Mouse (Mus musculus): ENCODE data around the gene Nfia. TPM values are rescaled to one million over a fixed set of nuclear protein-coding genes. Genes with fewer than 3 reads are reported as not detected.

The Nfia gene
- 20.4 and 24.3 TPM in 2 replicates for polyA plus RNA-seq (2012; rRNA removed)

- no peak for DNase-seq (ENCODE audit: extremely low spot score in 1 of 2, low spot score in 1 of 2)
Observed at GRCm38 (mm10) chr4:97772641-97773040, at the start of gene Nfia. Nfia (plus strand) TSS chr4:97772734.

DNA sequence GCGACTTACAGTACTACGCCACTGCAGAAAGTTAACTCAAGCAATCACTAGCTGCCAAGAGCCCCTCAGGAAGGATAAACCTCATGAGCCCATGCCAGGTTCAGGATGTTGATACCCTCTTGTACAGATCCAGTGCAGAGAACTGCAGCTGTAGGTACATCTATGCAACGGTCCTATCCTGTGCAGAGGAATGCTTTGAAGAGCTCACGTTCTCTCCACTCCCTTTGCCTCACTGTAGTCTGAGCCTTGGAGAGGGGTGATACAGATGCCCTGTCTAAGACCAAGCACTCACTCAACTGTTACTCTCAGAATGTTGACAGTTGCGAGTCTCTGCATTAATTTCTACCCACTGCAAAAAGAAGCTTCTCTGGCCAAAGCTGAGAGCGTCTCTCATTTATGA, 49.2 kb upstream of the Nfia start:
- no peak for DNase-seq (ENCODE audit: extremely low spot score in 1 of 2, low spot score in 1 of 2)

- no peak for DNase-seq (ENCODE audit: extremely low spot score in 1 of 2, low spot score in 1 of 2)
Observed at GRCm38 (mm10) chr4:97728520-97728919, 44.0 kb upstream of the Nfia start.

- DNase-seq (ENCODE audit: extremely low spot score in 1 of 2, low spot score in 1 of 2), result no peak
Observed at GRCm38 (mm10) chr4:97729999-97730398, 42.5 kb upstream of the Nfia start.

- no peak for DNase-seq (ENCODE audit: extremely low spot score in 1 of 2, low spot score in 1 of 2)
Observed at GRCm38 (mm10) chr4:97730416-97730815, 42.1 kb upstream of the Nfia start.

GRCm38 (mm10) chr4:97733392-97733791, 39.1 kb upstream of the Nfia start:
- DNase-seq (ENCODE audit: extremely low spot score in 1 of 2, low spot score in 1 of 2), result no peak

DNA sequence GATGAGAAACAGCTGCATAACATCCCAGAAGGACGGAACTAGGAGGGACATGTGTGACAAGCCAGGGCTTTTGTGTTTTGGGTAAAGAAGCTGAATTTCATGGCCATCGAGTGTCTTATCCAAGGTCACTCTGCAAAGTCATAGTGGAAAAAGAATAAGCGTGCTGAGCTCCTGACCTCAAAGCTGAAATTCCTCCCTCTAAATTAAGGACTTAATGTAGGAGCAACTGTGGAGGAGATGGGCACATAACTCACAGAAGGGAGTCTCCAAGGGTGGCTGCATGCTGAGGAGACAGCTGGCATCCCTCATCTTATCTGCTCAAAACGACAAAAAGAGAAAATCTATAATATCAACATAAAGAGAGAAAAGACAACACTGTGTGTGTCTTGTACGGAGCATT, 28.6 kb upstream of the Nfia start:
- DNase-seq (ENCODE audit: extremely low spot score in 1 of 2, low spot score in 1 of 2), result no peak

DNA sequence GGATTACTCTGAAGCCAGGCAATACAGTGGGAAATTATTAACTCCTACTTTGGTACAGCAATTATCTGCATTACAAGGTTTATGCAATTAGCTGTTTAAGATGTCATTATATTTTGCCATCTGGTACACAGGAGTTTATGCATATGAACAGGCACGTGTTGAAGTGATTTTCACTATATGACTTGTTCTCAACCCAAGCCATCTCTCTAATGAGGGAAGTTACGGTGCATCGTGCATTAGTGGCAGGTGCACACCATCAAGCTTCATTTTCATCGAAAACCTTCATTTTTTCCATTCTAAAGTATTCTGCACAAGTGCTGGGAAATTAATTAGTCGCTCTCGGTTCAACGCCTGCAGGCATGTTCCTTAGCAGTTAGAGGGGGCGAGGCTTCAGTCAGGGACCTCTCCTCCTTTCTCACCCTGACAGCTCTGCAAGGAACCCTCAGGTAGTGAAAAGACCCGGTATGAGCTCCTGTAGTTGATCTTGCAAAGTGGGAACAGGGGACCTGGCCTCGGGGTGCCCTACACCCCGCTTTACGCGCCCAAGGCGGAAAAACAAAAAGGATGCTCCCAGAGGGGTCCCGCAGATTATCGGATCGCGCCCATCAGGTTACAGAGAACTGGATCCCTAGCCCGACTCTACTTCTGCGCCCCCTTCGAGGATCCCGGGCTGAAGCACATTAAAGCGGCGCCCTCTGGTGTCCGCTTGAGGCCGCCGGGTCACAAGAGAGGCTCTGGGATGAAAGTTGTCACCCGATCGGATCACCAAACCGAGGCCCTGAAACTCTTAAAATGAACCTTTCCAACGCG, 27.0 kb upstream of the Nfia start:
- DNase-seq (ENCODE audit: extremely low spot score in 1 of 2, low spot score in 1 of 2), result peak; percentile 41 to 83

DNA sequence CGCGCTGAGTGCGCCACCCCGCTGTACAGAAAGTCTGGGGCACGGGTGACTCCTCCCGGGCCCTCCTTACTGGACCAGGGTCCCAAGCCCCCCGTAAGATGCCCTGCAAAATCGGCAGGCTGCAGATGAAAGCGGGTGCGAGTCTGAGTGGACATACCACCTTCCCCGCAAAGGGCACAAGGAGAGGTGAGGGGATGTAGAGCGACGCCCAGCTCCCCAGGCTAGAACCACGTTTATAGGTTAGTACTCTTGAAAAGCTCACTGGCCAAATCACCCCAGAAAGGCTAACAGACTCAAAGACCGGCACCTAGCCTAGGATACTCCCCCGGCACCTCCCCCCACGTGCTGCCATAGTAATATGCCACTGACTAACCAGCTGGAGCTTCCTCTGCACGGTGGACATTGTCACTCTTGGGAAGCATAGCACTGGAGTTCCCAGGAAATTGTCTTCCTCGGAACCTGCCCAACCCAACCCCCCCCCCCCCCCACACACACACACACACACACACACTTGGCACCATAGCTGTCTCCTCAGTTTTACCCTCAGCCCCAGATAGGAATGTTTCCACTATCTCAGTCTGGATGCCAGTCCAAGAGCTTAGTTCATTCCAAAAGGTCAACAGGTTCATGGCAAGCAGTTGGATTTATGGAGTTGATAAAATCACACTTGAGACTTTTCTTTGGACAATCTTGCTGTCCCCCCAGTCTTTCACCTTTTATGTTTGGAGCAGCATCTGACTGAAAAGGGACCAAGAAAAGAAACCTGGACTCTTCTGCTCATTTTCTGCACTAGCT, 26.2 kb upstream of the Nfia start:
- no peak for DNase-seq (ENCODE audit: extremely low spot score in 1 of 2, low spot score in 1 of 2)

DNA sequence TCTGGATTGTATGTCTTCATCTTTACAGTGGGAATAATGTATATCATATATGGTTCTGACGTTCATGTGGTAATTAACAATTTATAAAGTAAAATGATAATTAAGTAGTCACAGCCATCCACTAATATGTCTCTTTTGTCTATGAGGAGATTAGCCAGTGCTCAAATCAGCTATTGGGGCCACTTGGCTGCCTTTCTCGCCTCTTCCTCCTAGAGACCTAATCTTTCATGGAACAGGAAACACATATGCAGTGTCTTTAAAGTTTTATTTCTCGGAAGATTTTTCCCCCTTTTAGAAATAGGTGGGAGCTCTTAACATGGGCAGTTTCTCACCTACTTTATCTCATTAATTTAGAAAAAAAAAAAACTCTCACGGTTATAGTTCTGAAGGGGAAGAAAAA, 22.1 kb upstream of the Nfia start:
- no peak for DNase-seq (ENCODE audit: extremely low spot score in 1 of 2, low spot score in 1 of 2)

- peak; percentile 74 to 94 for DNase-seq (ENCODE audit: extremely low spot score in 1 of 2, low spot score in 1 of 2)
Observed at GRCm38 (mm10) chr4:97751030-97751482, 21.5 kb upstream of the Nfia start.

DNA sequence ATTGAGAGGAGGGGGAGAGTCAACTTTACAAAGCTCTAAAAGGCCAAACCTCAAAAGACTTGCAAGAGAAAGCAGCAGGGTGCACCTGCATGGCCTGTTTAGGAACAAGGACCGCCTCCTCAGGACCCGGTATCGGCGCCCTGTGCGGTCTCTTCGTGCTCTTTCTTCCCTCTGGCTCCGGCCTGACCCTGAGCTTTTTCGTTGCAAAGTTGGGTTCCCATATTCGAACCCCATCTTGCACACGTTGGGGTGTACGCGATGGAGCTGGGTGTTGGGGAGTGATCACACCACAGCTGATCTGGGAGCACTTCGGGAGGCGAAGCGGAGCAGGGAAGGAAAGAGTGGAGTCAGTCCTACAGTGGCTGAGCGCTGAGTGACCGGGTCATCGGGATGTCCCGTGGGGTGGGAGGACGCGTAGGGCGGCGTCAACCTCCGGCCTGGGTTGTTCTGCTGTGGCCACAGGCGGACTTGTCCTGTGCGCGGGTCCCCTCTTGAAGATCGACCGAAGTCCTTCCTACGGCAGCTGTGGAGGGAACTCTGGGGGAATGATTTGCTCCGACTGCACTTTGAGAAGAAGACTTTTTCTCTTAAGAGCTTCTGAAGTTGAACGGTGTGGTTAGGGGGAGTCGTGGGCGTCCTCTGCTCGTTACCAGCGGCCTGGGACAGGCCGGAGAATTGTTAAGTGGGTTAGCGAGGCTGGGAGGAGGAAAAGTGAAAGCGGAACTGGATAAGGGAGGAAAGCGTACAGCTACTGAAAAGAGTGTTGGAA, 20.9 kb upstream of the Nfia start:
- no peak for DNase-seq (ENCODE audit: extremely low spot score in 1 of 2, low spot score in 1 of 2)

- no peak for DNase-seq (ENCODE audit: extremely low spot score in 1 of 2, low spot score in 1 of 2)
Observed at GRCm38 (mm10) chr4:97752276-97753010, 20.1 kb upstream of the Nfia start.

GRCm38 (mm10) chr4:97753521-97753920, 19.0 kb upstream of the Nfia start:
- DNase-seq (ENCODE audit: extremely low spot score in 1 of 2, low spot score in 1 of 2), result no peak

- DNase-seq (ENCODE audit: extremely low spot score in 1 of 2, low spot score in 1 of 2), result no peak
Observed at GRCm38 (mm10) chr4:97754241-97754640, 18.3 kb upstream of the Nfia start.

DNA sequence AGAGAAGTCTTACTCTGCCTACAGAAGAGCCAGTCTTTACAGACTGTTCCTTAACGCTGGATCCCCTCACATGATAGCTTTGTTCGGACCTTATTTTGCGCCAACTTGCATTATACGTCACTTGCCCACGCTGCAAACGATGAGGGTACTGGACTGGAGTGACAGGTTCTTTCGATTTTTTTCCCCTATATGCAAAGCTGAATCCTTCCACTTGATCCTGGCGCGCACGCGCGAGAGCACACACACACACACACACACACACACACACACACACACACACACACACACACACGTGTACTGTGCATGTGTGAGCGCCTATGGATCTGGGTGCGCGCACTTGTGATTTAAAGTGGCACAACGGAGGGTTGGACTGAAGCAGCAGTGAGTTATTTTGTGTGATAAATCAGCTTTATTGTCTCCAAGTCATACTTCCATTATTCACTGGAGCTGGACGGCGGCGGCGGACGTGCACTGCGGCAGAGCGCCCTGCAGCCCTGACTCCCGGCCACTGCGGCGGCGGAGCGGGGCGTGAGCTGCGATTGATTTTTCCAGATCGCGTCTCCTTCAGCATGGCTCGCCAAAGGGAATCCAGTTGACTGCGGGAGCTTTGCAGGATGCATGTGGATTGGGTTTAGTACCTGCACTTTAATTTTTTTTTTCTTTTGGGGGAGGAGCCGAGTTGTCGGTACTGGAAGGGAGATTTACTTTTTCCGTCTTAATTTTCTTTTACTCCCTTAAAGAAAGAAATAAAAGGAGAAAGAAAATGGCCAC, 15.1 kb upstream of the Nfia start:
- peak in 1 of 2 experiments; percentile 60 for DNase-seq (ENCODE audit: extremely low spot score in 1 of 2, low spot score in 1 of 2)

DNA sequence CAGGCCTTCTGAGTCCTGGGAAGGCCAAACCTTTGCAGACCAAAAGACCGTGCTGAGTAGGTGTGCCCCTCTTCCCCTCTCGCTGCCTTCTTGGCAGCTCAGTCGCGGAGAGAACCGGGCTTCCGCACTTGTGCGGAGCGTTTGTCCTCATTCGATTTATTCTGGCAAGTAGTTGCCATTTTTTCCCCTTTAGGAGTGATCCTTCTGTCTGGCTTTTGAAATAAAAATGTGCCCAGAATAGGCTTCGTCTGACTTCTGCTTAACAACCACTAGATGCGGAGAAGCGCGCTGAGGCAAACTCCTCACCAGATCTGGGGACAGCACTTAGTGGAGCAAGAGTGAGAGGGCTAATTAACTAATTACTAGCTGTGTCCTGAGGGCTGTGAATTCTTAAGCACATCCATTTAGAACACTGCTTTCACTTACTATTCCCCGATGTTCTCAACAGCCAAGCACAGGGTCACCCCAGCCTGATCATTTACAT, 14.5 kb upstream of the Nfia start:
- DNase-seq (ENCODE audit: extremely low spot score in 1 of 2, low spot score in 1 of 2), result peak in 1 of 2 experiments; percentile 58

DNA sequence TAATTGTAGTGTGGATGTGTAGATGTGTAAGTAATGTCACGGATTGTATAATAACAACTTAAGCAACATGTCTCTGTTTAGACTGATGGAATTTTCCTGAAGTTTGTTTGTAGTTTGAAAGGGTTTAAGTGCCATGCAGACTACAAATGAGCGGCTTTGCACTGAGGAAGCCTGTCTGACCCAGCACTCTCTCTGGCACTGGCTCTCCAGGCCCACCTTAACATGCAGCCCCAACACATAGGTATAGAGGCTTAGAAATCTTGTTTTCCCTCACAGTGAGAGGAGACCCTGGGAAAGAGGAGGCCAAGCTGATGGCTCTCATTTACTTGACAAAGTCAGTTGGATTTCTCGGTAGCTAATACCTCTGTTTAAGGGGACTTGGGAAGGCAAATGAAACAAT, 13.9 kb upstream of the Nfia start:
- DNase-seq (ENCODE audit: extremely low spot score in 1 of 2, low spot score in 1 of 2), result no peak

DNA sequence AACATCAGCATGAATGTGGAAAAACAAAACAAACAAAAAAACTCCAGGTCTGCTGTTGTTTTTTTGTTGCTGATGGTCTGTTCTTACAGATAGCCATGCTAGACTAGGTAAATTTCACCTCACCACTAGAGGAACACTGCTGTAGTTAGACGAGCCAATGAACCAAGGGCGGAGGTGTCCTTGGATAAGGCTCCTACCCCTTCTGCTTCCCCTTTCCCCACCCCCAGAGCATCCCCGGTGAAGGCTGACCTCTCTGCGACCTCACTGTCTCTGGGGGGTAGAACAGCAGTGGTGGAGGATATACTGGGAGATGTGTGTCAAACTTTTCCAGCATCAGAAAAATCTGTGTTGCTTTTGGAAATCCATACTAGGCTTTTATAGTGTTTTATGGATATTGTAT, 7.9 kb upstream of the Nfia start:
- no peak for DNase-seq (ENCODE audit: extremely low spot score in 1 of 2, low spot score in 1 of 2)
